Comparison of ENCODE assay signal across 8 mouse cellular contexts in the genomic region with DNA sequence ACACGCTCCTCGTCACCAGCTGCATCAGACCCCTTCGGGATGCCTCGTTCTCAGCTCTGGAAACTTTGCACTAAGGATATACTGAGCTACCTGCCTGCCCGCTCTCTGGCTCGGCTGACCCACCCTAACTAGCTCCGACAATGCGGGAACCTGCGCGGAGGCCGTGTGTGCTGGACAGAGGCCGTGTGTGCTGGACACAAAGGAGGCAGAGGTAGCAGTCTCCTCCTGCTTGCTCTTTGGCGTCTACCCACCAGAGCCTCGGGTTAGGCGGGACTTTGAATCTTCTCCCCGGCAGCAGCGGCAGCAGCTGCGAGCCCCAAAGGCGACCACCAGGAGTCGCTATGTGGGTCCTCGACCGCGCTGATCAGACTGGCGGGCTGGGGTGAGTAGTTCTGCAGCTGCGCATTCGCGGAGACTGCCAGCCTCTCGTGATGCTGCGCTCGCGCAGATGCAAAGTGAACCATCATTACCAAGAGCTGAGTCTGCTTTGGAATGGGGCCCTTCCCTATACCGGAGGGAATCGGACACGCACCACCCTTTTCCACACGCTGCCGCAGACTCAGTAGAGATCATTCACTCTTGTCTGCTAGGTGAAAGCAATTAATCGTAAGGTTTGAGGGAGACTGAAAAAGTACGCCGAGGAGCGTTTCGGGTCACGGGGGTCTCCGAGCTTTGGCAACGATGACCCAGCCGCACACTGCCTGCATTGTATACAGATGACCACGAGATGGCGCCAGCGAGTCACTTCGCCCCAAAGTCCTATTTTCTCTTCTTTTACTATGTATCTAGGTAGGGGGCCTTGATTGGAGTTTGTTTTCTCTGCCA. TPM values are rescaled to one million over a fixed set of nuclear protein-coding genes. Genes with fewer than 3 reads are reported as not detected.
A peak's percentile ranks its signal among the peaks of the same experiment; 100 is the strongest.
DNase-seq lines count a peak whose midpoint lies in the region; ATAC-seq and TF ChIP-seq lines count a peak whose summit lies in the region.

No protein-coding gene starts in this region.

- peak overlapping the region; percentile 75 for H3K4me2 ChIP-seq in forebrain, embryonic 11.5 days (ENCODE audit: low read depth, low read length, severe bottlenecking)
- peak overlapping the region; percentile 98 for H3K4me2 ChIP-seq in heart, embryonic 16.5 days (ENCODE audit: low read depth, low read length)
- H3K4me2 ChIP-seq in liver, embryonic 14.5 days (ENCODE audit: low read depth), result peak overlapping the region; percentile 98
- peak overlapping the region; percentile 65 for H3K4me2 ChIP-seq in stomach, embryonic 16.5 days (ENCODE audit: low read depth, low read length)

- no peaks in the 10 kb centered on the region for H3K27me3 ChIP-seq in E14TG2a.4 (ENCODE audit: insufficient read depth, low read length)
- H3K27me3 ChIP-seq in forebrain, embryonic 11.5 days (ENCODE audit: control insufficient read depth, insufficient read depth, low read length), result 0 out of 2 replicates have a peak, but pooled peaks cover 2% of the 10 kb centered on the region
- H3K27me3 ChIP-seq in heart, embryonic 16.5 days (ENCODE audit: control insufficient read depth, insufficient read depth, low read length), result peaks cover 4% of the 10 kb centered on the region; the same call in 1 of the 2 replicates
- no peaks in the 10 kb centered on the region for H3K27me3 ChIP-seq in liver, embryonic 14.5 days (ENCODE audit: control insufficient read depth, insufficient read depth, low read length)
- no peaks in the 10 kb centered on the region for H3K27me3 ChIP-seq in stomach, embryonic 16.5 days (ENCODE audit: control insufficient read depth, insufficient read depth, low read length)

- peak overlapping the region; percentile 82 for H3K4me3 ChIP-seq in E14TG2a.4 (replicated peaks; ENCODE audit: low read length)
- peak overlapping the region; percentile 40 for H3K4me3 ChIP-seq in forebrain, embryonic 11.5 days (ENCODE audit: low read depth, low read length)
- H3K4me3 ChIP-seq in heart, embryonic 16.5 days (ENCODE audit: low read length), result peak overlapping the region; percentile 69
- H3K4me3 ChIP-seq in liver, embryonic 14.5 days (ENCODE audit: insufficient read depth in 1 of 2, low read depth in 2 of 2, low read length in 2 of 2), result peak overlapping the region; percentile 70 to 74
- peak overlapping the region; percentile 52 for H3K4me3 ChIP-seq in stomach, embryonic 16.5 days (replicated peaks; ENCODE audit: low read length)

- no peak for TF ChIP-seq EP300 in liver, embryonic 14.5 days (IDR thresholded peaks at IDR 0.05; ENCODE audit: low read depth)

- H3K27ac ChIP-seq in forebrain, embryonic 11.5 days (ENCODE audit: low read depth, low read length), result peak overlapping the region; percentile 86
- peak overlapping the region; percentile 82 for H3K27ac ChIP-seq in heart, embryonic 16.5 days (ENCODE audit: low read length)
- H3K27ac ChIP-seq in liver, embryonic 14.5 days, result peak overlapping the region; percentile 74
- peak overlapping the region; percentile 70 for H3K27ac ChIP-seq in stomach, embryonic 16.5 days (ENCODE audit: low read length)

- peaks cover 52% of the 10 kb centered on the region for H3K4me1 ChIP-seq in E14TG2a.4 (replicated peaks; ENCODE audit: low read depth, low read length)
- 0 out of 2 replicates have a peak, but pooled peaks cover 4% of the 10 kb centered on the region for H3K4me1 ChIP-seq in forebrain, embryonic 11.5 days (replicated peaks; ENCODE audit: control insufficient read depth, insufficient read depth, low read length)
- peaks cover 7% of the 10 kb centered on the region for H3K4me1 ChIP-seq in heart, embryonic 16.5 days (ENCODE audit: control insufficient read depth, insufficient read depth, low read length)
- peaks cover 10 to 13% of the 10 kb centered on the region in 2 experiments; a peak in 3 of 4 replicates for H3K4me1 ChIP-seq in liver, embryonic 14.5 days (replicated peaks; ENCODE audit: control insufficient read depth in 2 of 2, insufficient read depth in 2 of 2, low read length in 1 of 2)
- peaks cover 3% of the 10 kb centered on the region; the same call in 1 of the 2 replicates for H3K4me1 ChIP-seq in stomach, embryonic 16.5 days (ENCODE audit: control insufficient read depth, insufficient read depth, low read length)

- no peaks in the 10 kb centered on the region for H3K36me3 ChIP-seq in E14TG2a.4 (ENCODE audit: insufficient read depth, low read length)
- H3K36me3 ChIP-seq in forebrain, embryonic 11.5 days (ENCODE audit: control insufficient read depth, insufficient read depth, low read length), result no peaks in the 10 kb centered on the region
- no peaks in the 10 kb centered on the region for H3K36me3 ChIP-seq in heart, embryonic 16.5 days (ENCODE audit: control insufficient read depth, insufficient read depth)
- H3K36me3 ChIP-seq in liver, embryonic 14.5 days (replicated peaks; ENCODE audit: control insufficient read depth, insufficient read depth, low read depth), result no peaks in the 10 kb centered on the region
- H3K36me3 ChIP-seq in stomach, embryonic 16.5 days (ENCODE audit: control insufficient read depth, insufficient read depth, low read length), result no peaks in the 10 kb centered on the region

- under 1% methylated on average over 49 of the region's 49 CpGs for WGBS in forebrain, embryonic 11.5 days
- WGBS in heart, embryonic 16.5 days, result under 1% methylated on average over 49 of the region's 49 CpGs
- WGBS in liver, embryonic 14.5 days (ENCODE audit: insufficient replicate concordance), result under 1% methylated on average over 49 of the region's 49 CpGs
- WGBS in stomach, embryonic 16.5 days, result under 1% methylated on average over 49 of the region's 49 CpGs

- peak overlapping the region; percentile 69 for H3K9ac ChIP-seq in forebrain, embryonic 11.5 days (ENCODE audit: low read length)
- H3K9ac ChIP-seq in heart, embryonic 16.5 days (ENCODE audit: low read length), result peak overlapping the region; percentile 68
- H3K9ac ChIP-seq in liver, embryonic 14.5 days (replicated peaks), result peak overlapping the region; percentile 90
- H3K9ac ChIP-seq in stomach, embryonic 16.5 days (ENCODE audit: low read length), result peak overlapping the region; percentile 68

- H3K9me3 ChIP-seq in E14TG2a.4 (ENCODE audit: low read length), result no peaks in the 10 kb centered on the region
- H3K9me3 ChIP-seq in forebrain, embryonic 11.5 days (ENCODE audit: control insufficient read depth, low read length), result no peaks in the 10 kb centered on the region
- H3K9me3 ChIP-seq in heart, embryonic 16.5 days (replicated peaks; ENCODE audit: control insufficient read depth, low read length), result no peaks in the 10 kb centered on the region
- no peaks in the 10 kb centered on the region for H3K9me3 ChIP-seq in liver, embryonic 14.5 days (ENCODE audit: control insufficient read depth, low read length)
- no peaks in the 10 kb centered on the region for H3K9me3 ChIP-seq in stomach, embryonic 16.5 days (replicated peaks; ENCODE audit: control insufficient read depth, low read length)

- peak; percentile 78 for DNase-seq in c-Kit-positive CD71-positive TER-119-negative erythroid progenitor cells, embryonic 14.5 days (ENCODE audit: low read depth)
- peak; percentile 98 for DNase-seq in forebrain, embryonic 11.5 days (ENCODE audit: low spot score)
- peak; percentile 84 to 90 for DNase-seq in kidney, postnatal 25 days
- peak; percentile 69 to 74 (median 72) for DNase-seq in liver, embryonic 14.5 days (ENCODE audit: low read depth in 3 of 3, low spot score in 3 of 3)
- DNase-seq in neural tube, embryonic 10.5 days (ENCODE audit: extremely low spot score, low spot score), result peak; percentile 96

- ATAC-seq in forebrain, embryonic 11.5 days (replicated peaks; ENCODE audit: low FRiP score), result peak; percentile 94
- peak; percentile 94 for ATAC-seq in heart, embryonic 16.5 days (replicated peaks; ENCODE audit: extremely low read depth, insufficient read depth, low FRiP score)
- peak; percentile 91 for ATAC-seq in liver, embryonic 14.5 days (ENCODE audit: insufficient read depth)
- ATAC-seq in stomach, embryonic 16.5 days (ENCODE audit: insufficient read depth, low FRiP score), result peak; percentile 95

- peak; percentile 70 for TF ChIP-seq CTCF in E14TG2a.4 (conservative IDR thresholded peaks at IDR 0.05; ENCODE audit: low read length)
- TF ChIP-seq CTCF in liver, embryonic 14.5 days (IDR thresholded peaks at IDR 0.05; ENCODE audit: low read depth), result peak; percentile 90

RNA-seq across cellular contexts. Expression of a gene that starts 8.5 kb away (rescaled TPM):
- 24.1 and 28.7 TPM in 2 replicates for polyA plus RNA-seq in forebrain, embryonic 11.5 days (2014; fragmentation: Nextera tagmentation; extraction: Ambion mirVana)
- 3.7 and 4.1 TPM in 2 replicates for polyA plus RNA-seq in heart, embryonic 16.5 days (2015; fragmentation: Nextera tagmentation; extraction: Ambion mirVana)
- polyA plus RNA-seq in liver, embryonic 14.5 days (2012; rRNA removed), result 9.5 and 16.9 TPM in 2 replicates
- 23.3 and 24.5 TPM in 2 replicates for polyA plus RNA-seq in liver, embryonic 14.5 days (2014; fragmentation: Nextera tagmentation; extraction: Ambion mirVana)
- polyA plus RNA-seq in stomach, embryonic 16.5 days (2015; fragmentation: Nextera tagmentation; extraction: Ambion mirVana), result 7.3 and 12.4 TPM in 2 replicates

RNA-seq across cellular contexts. Expression of a gene that starts 9.6 kb away (rescaled TPM):
- polyA plus RNA-seq in forebrain, embryonic 11.5 days (2014; fragmentation: Nextera tagmentation; extraction: Ambion mirVana), result 99.6 and 105 TPM in 2 replicates
- 17.2 and 25.2 TPM in 2 replicates for polyA plus RNA-seq in heart, embryonic 16.5 days (2015; fragmentation: Nextera tagmentation; extraction: Ambion mirVana)
- 68.0 and 127 TPM in 2 replicates for polyA plus RNA-seq in liver, embryonic 14.5 days (2012; rRNA removed)
- 91.2 and 100 TPM in 2 replicates for polyA plus RNA-seq in liver, embryonic 14.5 days (2014; fragmentation: Nextera tagmentation; extraction: Ambion mirVana)
- polyA plus RNA-seq in stomach, embryonic 16.5 days (2015; fragmentation: Nextera tagmentation; extraction: Ambion mirVana), result 29.8 and 39.2 TPM in 2 replicates

RNA-seq across cellular contexts. Expression of a gene that starts 14.9 kb away (rescaled TPM):
- 6.8 and 7.5 TPM in 2 replicates for polyA plus RNA-seq in forebrain, embryonic 11.5 days (2014; fragmentation: Nextera tagmentation; extraction: Ambion mirVana)
- 2.4 and 5.8 TPM in 2 replicates for polyA plus RNA-seq in heart, embryonic 16.5 days (2015; fragmentation: Nextera tagmentation; extraction: Ambion mirVana)
- polyA plus RNA-seq in liver, embryonic 14.5 days (2012; rRNA removed), result 12.2 and 16.3 TPM in 2 replicates
- 15.1 TPM in 2 replicates for polyA plus RNA-seq in liver, embryonic 14.5 days (2014; fragmentation: Nextera tagmentation; extraction: Ambion mirVana)
- 7.8 and 8.6 TPM in 2 replicates for polyA plus RNA-seq in stomach, embryonic 16.5 days (2015; fragmentation: Nextera tagmentation; extraction: Ambion mirVana)

RNA-seq across cellular contexts. Expression of a gene that starts 15.8 kb away (rescaled TPM):
- polyA plus RNA-seq in forebrain, embryonic 11.5 days (2014; fragmentation: Nextera tagmentation; extraction: Ambion mirVana), result 0.95 and 2.6 TPM in 2 replicates
- 1.6 and 2.5 TPM in 2 replicates for polyA plus RNA-seq in heart, embryonic 16.5 days (2015; fragmentation: Nextera tagmentation; extraction: Ambion mirVana)
- polyA plus RNA-seq in liver, embryonic 14.5 days (2012; rRNA removed), result 2.8 and 3.3 TPM in 2 replicates
- 4.8 and 5.6 TPM in 2 replicates for polyA plus RNA-seq in liver, embryonic 14.5 days (2014; fragmentation: Nextera tagmentation; extraction: Ambion mirVana)
- 3.0 and 3.4 TPM in 2 replicates for polyA plus RNA-seq in stomach, embryonic 16.5 days (2015; fragmentation: Nextera tagmentation; extraction: Ambion mirVana)

RNA-seq across cellular contexts. Expression of a gene that starts 31.5 kb away (rescaled TPM):
- 2.3 TPM in 1 of 2 replicates, not detected in the other for polyA plus RNA-seq in forebrain, embryonic 11.5 days (2014; fragmentation: Nextera tagmentation; extraction: Ambion mirVana)
- polyA plus RNA-seq in heart, embryonic 16.5 days (2015; fragmentation: Nextera tagmentation; extraction: Ambion mirVana), result 0.76 and 1.2 TPM in 2 replicates
- 2.4 and 3.6 TPM in 2 replicates for polyA plus RNA-seq in liver, embryonic 14.5 days (2012; rRNA removed)
- polyA plus RNA-seq in liver, embryonic 14.5 days (2014; fragmentation: Nextera tagmentation; extraction: Ambion mirVana), result 2.6 and 5.7 TPM in 2 replicates
- polyA plus RNA-seq in stomach, embryonic 16.5 days (2015; fragmentation: Nextera tagmentation; extraction: Ambion mirVana), result 1.3 and 2.1 TPM in 2 replicates

Comparison
In these comparisons a context has a peak if more than half of its experiments do, and no peak if none do; other contexts are left out.
1. Peak in every context shown above with its lines: DNase-seq, ATAC-seq, H3K4me3 ChIP-seq and H3K27ac ChIP-seq.